Mouse (Mus musculus) cerebellum, adult 8-10 months (tissue): ENCODE measurements at regions not wholly inside any gene's neighbourhood (a gene's known extent, or its start where the extent isn't known, plus 50 kb on each side); places are given as distances from the start of the nearest gene placed in this dataset.

Source experiments
- DNase-seq: peaks from one replicate; pipeline ENCODE4 v3.0.0; 2022

- no peak for DNase-seq
Measured at GRCm38 (mm10) chr12:77997916-77998315, 196.1 kb upstream of the Gm6657 start.

GRCm38 (mm10) chr12:78000401-78000800, 193.6 kb upstream of the Gm6657 start:
- DNase-seq = no peak

- DNase-seq = peak; percentile 41
Measured at GRCm38 (mm10) chr12:78001846-78002245, 192.2 kb upstream of the Gm6657 start.

GRCm38 (mm10) chr12:78033766-78034165, 160.3 kb upstream of the Gm6657 start:
- no peak for DNase-seq

GRCm38 (mm10) chr12:78046582-78046981, 147.5 kb upstream of the Gm6657 start:
- no peak for DNase-seq

- DNase-seq = peak; percentile 53
Measured at GRCm38 (mm10) chr12:78055956-78056355, 138.1 kb upstream of the Gm6657 start.

- no peak for DNase-seq
Measured at GRCm38 (mm10) chr12:78057166-78057565, 136.9 kb upstream of the Gm6657 start.

- DNase-seq = no peak
Measured at GRCm38 (mm10) chr12:78059965-78060364, 134.1 kb upstream of the Gm6657 start.

GRCm38 (mm10) chr12:78066024-78066423, 128.0 kb upstream of the Gm6657 start:
- DNase-seq = no peak

GRCm38 (mm10) chr12:78072935-78073334, 121.1 kb upstream of the Gm6657 start:
- no peak for DNase-seq

GRCm38 (mm10) chr12:78074290-78074802, 119.7 kb upstream of the Gm6657 start:
- no peak for DNase-seq

GRCm38 (mm10) chr12:78077285-78077684, 116.8 kb upstream of the Gm6657 start:
- DNase-seq = no peak

- DNase-seq = no peak
Measured at GRCm38 (mm10) chr12:78082163-78082562, 111.9 kb upstream of the Gm6657 start.

GRCm38 (mm10) chr12:78086016-78086415, 108.0 kb upstream of the Gm6657 start:
- no peak for DNase-seq

- no peak for DNase-seq
Measured at GRCm38 (mm10) chr12:78087921-78088320, 106.1 kb upstream of the Gm6657 start.

- no peak for DNase-seq
Measured at GRCm38 (mm10) chr12:78094471-78094870, 99.6 kb upstream of the Gm6657 start.

GRCm38 (mm10) chr12:78095352-78095751, 98.7 kb upstream of the Gm6657 start:
- DNase-seq = no peak

GRCm38 (mm10) chr12:78095916-78096315, 98.1 kb upstream of the Gm6657 start:
- DNase-seq = no peak

- no peak for DNase-seq
Measured at GRCm38 (mm10) chr12:78097119-78097518, 96.9 kb upstream of the Gm6657 start.

- DNase-seq = no peak
Measured at GRCm38 (mm10) chr12:78097692-78098091, 96.3 kb upstream of the Gm6657 start.

GRCm38 (mm10) chr12:78098765-78099194, 95.3 kb upstream of the Gm6657 start:
- DNase-seq = peak; percentile 47

GRCm38 (mm10) chr12:78099761-78100160, 94.3 kb upstream of the Gm6657 start:
- peak; percentile 30 for DNase-seq

- no peak for DNase-seq
Measured at GRCm38 (mm10) chr12:78100756-78101155, 93.3 kb upstream of the Gm6657 start.

- DNase-seq = no peak
Measured at GRCm38 (mm10) chr12:78109931-78110330, 84.1 kb upstream of the Gm6657 start.

GRCm38 (mm10) chr12:78118131-78118530, 75.9 kb upstream of the Gm6657 start:
- DNase-seq = no peak

GRCm38 (mm10) chr12:78119246-78119645, 74.8 kb upstream of the Gm6657 start:
- no peak for DNase-seq
